Mouse (Mus musculus): ENCODE results near the gene Cdkn3.
"Not testable (repeated sequence)": the region's sequence is repeated elsewhere in the genome, so short reads cannot be mapped to it uniquely, and the experiment has no call there.

The Cdkn3 gene

DNA sequence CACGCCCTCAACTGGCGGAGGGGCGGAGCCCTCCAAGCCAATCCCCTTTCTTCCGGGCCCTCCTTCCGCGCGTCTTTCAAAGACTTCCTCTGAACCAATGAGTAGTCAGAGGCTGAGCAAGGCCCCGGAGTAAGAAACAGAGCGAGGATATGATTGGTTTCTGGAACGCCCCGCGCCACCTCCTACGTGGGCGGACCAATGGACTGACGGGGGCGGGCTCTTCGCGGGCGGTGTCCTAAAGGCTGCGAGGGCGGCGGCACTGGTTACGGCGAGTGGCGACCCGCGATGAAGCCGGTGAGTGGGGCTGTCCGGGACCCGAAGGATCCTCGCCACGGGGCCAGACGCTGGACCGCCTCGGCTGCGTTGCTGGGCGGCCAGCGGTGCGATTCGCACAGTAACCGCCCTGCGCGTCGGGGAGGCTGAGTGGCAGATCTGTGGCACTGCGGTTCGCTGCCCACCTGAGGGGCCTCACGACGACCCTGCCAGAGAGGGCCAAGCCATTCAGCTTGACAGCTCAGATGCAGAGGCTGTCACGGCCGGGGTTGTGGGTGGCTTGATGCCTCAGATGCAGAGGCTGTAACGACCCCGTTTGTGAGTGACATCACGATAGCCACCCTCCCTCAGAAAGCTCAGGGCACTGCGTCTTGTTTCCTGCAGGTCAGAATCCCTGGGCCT lies at the start of gene Cdkn3:
Gene Cdkn3, plus strand, starts transcription at position 187 of the 675 bp plus-strand sequence.
- peak; percentile 95 to 98 for DNase-seq (ENCODE audit: inconsistent age in 2 of 2, low spot score in 1 of 2)

DNA sequence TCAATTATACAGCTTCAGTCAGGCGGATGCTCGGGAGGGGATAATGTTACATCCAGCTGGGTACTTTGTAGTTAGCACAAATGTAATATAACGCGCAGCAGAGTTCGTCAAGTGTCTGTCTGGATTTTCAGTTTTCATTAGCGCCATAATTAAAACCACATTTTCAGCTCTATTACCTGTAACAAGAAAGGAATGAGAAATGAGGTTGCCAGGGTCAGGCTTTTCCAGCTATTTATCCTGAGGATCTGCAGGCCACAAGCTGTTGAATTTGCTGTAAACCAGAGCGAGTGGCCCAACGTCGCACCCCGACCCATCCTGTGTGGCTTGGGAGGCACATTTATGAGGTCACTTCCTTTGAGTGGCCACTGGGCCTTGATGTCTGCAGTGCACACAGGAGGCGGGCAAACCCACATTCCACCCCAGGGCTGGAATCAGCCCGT lies 41.8 kb upstream of the Cdkn3 start:
- DNase-seq (ENCODE audit: inconsistent age in 2 of 2, low spot score in 1 of 2) = no peak

DNA sequence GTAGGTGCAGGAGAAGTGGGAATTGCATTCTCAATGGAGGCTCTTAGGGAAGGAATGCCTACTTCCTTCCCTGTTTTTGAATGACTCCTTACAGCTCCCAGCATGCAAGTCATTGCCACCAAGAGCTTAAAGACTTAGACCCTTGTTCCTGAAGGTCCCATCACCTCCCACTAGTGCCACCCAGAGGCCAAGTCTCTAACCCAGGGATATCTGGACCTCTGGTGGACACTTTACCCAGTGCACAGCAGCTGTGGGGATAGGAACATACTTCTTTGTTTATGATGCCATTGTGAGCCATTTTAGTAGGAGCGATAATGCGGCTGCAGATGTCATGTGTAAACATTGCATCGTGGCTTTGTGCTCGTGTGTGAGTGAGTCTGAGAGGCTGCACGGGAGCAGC lies 38.3 kb upstream of the Cdkn3 start:
- peak in 1 of 2 experiments; percentile 32 for DNase-seq (ENCODE audit: inconsistent age in 2 of 2, low spot score in 1 of 2)

DNA sequence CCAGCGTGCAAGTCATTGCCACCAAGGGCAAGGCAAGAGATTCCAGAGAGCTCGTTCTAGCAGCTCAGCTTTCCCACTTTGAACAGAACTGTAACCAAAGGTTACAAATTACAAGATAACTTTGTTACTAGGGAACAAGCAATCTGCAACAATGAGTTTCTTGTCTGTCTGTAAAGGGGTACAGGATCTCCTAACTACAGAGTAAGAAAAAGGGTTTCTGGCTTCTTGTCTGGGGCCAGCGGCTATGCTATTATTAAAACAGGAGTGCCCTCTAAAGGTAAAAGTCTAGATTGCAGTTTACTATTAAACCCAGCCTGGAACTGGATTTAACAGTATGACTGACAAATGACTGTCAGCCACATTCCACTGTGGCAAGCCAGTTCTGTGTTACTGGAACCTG lies 36.5 kb upstream of the Cdkn3 start:
- DNase-seq (ENCODE audit: inconsistent age in 2 of 2, low spot score in 1 of 2) = peak in 1 of 2 experiments; percentile 66

DNA sequence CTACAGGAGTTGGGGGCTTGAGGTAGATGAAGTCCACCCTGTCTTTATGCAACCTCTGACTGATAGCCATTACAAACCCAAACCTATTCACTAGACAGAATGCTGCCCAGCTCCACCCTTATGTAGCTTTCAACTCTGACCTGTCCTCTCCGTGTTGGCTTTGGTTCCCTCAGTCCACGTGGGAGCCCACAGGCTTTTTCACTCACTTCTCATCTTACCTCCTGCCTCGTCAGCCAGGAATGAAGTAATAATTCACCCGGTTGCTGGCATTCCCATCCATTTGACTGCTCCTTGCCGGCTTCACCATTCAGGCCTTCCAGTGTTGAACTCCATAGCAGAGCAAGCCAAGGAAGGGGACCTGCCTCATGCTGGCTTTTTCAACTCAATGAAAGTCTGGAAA lies 35.4 kb upstream of the Cdkn3 start:
- no peak for DNase-seq (ENCODE audit: inconsistent age in 2 of 2, low spot score in 1 of 2)

DNA sequence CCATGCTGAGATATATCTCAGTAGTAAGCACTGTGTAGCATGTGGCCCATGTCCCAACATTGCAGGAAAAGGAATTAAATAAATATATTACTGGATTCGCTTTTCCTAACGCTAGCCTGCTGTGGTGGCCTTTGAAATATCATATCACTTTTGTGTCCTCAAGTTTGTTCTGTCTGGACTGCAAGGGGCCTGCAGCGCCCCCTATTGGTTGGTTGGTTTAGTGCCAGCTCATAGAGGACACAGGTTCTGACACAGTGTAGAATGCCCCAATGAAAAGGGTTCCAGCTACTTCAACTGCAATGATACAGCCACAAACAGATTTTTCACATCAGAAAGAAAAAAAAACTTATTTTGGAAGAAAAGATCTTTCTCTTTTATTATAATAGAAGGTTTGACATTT lies 34.6 kb upstream of the Cdkn3 start:
- DNase-seq (ENCODE audit: inconsistent age in 2 of 2, low spot score in 1 of 2) = peak; percentile 14 to 42

DNA sequence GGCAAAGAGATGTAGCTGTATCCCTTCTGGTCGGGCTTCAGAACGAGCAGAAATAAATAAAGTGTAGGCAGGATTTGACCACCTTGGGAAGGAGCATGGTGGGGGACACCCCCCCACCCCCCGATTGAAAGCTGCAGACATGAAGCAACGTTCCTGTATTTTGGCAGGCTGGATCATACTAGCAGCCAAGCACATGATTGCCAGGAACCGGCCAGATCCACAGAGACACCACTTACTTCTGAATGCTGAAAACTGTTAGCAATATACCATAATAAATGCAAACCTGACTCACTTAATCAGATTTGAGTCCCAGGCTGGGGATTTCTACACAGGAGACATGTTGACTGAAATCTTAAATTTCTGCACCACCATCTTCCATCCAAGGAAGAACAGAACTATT lies 26.1 kb upstream of the Cdkn3 start:
- DNase-seq (ENCODE audit: inconsistent age in 2 of 2, low spot score in 1 of 2) = no peak

DNA sequence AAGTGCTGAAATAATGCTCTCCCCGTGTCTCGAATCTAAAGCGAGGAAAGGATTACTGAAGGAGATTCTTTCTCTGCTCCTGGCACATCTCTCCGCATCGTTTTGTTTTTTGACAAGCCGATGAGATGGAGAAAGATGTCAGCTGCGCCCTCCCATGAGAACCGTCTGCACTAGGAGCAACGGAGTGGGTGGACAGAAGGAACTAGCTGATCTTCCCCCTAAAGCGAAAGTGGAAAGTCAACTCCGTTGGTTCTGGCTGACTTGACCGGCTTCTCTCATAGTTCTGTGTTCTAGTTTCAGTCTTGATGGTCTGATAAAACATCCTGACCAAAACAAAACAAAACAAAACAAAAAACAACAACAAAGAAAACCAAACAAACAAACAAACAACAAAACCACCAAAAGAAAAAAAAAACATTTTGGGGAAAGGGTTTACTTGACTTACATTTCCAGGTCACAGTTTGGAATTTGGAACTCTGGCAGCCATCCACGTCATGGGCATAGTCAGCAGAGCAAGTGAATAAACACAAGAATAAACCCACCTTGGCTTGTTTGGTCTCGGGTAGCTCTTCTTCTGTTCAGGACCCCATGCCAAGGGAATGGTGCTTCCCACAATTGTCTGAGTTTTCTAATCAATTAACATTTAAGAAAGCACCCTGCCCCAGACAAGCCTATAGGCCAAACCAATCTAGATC lies 25.4 kb upstream of the Cdkn3 start:
- no peak for DNase-seq (ENCODE audit: inconsistent age in 2 of 2, low spot score in 1 of 2)

DNA sequence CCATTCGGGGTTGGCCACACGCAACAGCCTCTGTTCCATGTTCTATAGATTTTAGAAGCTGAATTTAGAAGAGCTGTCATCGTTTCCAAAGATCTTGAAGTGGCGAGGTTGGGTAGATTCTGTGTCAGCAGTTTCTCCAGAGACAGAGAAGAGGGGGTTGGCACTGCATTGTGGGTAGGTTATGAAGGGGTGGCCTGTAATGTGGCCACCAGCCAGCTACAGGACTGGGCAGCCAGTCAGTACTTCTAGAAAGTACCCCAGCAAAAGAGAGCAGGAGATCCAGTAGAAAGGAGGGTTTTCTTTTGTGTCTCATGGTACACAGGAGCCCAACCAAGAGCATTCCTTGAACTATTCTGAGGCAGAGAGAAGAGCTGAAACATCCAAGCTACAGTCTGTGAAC lies 24.0 kb upstream of the Cdkn3 start:
- DNase-seq (ENCODE audit: inconsistent age in 2 of 2, low spot score in 1 of 2) = no peak

DNA sequence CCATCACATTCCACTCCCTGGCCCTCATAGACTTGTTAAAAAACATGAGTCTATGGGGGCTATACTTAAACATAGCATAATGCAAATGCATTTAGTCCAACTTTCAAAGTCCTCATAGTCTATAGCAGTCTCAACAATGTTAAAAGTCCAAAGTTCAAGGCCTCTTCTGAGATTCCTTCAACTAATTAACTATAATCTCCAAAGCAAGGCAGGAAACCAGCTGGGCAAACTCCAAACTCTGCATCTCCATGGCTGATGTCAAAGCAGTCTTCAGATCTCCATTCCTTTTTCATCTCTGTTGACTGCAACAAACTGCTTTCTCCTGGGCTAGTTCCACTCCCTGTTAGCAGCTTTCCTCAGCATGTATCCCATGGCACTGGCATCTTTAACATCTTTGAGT lies 23.0 kb upstream of the Cdkn3 start:
- DNase-seq (ENCODE audit: inconsistent age in 2 of 2, low spot score in 1 of 2) = not testable (repeated sequence)

DNA sequence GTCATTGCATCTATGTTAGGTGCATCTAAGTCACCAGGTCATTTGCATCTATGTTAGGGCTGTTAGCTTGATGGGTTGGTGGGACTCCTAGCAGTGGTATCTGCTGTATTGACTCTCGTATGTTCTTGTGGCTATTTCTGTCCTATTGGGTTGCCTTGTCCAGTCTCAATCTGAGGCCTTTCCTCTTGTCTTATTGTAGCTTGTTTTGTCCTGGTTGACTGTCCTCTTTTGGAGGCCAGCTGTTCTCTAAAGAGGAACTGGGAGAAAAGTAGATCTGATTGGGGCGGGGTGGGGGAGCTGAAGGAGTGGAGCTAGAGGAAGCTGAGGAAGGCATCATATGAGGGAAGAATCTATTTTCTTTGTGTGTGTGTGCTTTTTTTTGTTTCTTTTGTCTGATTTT lies 17.7 kb upstream of the Cdkn3 start:
- no peak for DNase-seq (ENCODE audit: inconsistent age in 2 of 2, low spot score in 1 of 2)

DNA sequence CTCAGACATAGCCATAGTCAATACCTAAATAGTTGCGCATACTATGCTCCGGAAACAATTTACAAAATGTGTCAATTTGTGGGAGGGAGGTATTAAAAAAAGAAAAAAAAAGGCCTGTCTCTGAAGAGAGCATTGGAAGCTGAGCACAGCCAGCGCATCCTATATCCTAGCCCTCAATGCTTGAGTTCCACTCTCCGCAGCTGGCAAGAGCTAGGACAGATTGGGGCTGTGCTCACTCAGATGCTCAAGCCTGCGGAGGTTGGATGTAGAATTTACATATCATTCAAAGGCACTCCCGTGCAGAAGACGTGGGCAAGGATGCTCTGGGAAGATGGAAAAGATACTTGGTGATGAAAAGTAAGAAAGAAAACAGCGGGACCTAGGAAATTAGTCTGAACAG lies 14.9 kb upstream of the Cdkn3 start:
- no peak for DNase-seq (ENCODE audit: inconsistent age in 2 of 2, low spot score in 1 of 2)

DNA sequence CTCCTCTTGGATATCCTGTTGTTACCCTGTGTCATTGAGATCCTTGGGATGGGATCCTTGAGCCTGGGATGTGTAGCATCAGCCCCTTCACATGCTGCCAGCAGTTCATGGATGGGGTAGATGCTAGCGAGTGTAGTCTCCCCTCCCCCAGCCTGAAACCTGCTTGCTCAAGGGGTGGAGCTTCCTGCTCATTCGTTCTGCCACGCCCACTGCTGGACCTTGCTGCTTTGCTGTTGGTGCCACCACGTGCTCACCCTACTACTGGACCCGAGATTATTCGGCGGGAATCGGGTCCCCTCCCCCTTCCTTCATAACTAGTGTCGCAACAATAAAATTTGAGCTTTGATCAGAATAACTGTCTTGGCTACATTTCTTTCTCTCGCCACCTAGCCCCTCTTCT lies 6.0 kb upstream of the Cdkn3 start:
- peak in 1 of 2 experiments; percentile 63 for DNase-seq (ENCODE audit: inconsistent age in 2 of 2, low spot score in 1 of 2)

DNA sequence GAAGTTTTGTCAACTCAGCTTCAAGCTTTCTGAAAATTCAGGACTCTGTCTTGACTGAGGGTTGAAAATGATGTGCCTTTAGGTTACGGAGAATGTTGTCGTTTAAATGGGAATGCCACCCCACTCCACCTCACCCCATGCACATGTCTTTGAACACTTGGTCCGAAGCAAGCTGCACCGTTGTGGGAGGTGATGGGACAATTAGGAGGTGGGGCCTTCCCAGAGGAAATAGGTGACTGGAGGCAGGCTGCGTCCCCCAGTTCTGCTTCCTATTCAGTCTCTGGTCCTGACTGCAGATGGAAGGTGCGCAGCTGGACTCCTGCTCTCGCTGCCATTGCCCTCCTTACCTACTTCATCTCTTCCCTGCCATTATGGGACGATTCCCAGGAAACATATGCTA lies 4.5 kb upstream of the Cdkn3 start:
- DNase-seq (ENCODE audit: inconsistent age in 2 of 2, low spot score in 1 of 2) = no peak

DNA sequence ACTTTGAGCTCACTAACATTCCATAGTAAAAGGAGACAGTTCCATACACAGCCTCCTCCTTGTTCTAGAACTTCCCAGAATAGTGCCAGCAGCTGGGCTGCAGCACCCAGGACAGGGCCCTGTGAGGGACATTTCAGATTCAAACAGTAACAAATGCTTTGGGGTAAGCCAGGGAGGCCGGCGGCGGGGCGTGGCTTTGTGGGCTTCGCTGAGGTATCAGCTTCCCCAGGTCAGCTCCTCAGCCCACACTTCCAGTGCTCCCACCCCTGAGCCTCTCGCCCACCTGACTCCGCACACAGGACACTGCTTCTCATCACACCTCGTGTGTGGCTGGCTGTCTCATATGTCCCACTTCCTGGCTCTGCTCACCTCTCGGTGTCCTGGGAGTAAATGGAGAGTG lies 2.6 kb upstream of the Cdkn3 start:
- no peak for DNase-seq (ENCODE audit: inconsistent age in 2 of 2, low spot score in 1 of 2)

DNA sequence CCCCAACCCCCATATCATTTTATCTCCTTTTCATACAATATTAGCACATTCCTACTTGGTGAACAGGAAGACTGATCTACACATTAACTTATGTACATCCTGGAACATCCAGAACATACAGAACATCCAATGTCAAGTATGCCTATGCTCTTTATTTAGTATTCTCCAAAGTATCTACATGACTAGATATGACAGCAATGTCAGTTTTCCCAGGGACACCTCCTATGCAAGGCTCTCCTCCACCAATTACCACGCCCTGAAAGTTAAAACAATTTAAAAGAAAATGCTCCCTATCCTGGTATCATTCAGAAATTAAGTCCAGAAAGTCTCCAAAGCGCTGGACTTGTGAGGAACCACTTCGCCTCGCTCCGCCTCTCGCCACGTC lies 379 bp upstream of the Cdkn3 start:
- DNase-seq (ENCODE audit: inconsistent age in 2 of 2, low spot score in 1 of 2) = no peak

DNA sequence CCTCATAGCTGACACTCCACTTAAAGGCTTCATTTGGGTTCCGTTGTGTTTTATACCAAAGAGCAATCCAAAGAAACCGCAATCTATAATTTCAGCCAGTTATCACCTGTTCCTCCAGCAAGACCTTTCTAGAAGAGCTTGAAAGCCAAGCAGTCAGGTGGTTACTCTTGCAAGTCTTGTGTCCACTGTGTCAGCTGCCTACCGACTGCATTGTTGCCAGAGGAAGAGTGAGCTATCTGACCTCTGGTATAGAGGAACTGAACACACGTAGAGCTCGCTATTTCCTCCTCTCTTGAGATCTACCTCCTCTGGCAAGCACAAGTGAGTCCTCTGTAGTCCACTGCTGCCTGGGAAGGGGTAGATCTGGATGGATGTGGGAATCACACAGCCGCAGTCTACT lies 845 bp downstream of the Cdkn3 start:
- DNase-seq (ENCODE audit: inconsistent age in 2 of 2, low spot score in 1 of 2) = no peak

DNA sequence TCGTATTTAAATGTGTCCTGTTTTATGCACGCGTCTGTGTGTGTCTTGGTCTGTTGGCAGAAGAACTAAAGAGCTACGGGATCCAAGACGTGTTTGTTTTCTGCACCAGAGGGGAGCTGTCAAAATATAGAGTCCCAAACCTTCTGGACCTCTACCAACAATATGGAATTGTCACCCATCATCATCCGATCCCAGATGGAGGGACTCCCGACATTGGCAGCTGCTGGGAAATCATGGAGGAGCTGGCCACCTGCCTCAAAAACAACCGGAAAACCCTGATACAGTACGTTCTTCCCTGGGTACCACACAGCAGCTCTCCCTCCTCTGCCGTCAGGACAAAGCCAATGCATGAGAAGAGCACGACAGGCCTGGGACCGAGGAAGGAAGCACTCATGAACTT lies 6.8 kb downstream of the Cdkn3 start:
- no peak for DNase-seq (ENCODE audit: inconsistent age in 2 of 2, low spot score in 1 of 2)

DNA sequence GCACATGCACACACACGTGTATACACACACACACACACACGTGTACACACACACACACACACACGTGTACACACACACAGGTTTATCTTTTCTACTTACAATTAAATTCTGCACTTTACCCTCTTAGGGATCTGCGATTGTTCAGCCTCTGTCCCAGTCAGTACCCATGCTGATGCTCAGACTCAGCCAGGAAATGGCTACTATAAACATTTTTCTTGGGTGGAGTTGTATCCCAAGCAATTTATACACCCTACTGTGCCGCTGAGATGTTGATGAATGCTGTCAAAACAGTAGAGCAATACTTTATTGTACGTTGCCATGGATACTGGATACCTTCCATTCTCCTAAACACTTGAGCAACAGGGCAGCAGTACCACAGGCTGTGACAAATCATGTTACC lies 9.7 kb downstream of the Cdkn3 start:
- DNase-seq (ENCODE audit: inconsistent age in 2 of 2, low spot score in 1 of 2) = no peak

DNA sequence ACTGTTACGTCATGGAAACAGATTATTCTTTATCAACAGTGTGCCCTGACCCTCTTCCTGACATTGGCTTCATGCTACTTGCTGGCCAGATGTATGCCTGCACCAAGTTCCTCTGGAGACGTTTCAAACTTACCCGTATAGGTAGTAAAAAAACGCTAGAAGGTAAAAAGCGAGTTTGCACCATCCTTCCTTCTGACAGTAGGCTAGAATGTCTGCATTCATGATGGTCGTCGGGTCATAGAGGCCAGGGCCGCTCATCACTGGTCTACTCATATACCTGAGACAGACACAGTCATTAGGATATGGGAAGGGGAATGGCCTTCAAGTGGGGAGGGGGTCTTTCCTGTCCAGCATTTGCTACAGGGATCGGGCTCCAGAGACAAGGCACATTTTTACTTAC lies 18.4 kb downstream of the Cdkn3 start:
- DNase-seq (ENCODE audit: inconsistent age in 2 of 2, low spot score in 1 of 2) = no peak

DNA sequence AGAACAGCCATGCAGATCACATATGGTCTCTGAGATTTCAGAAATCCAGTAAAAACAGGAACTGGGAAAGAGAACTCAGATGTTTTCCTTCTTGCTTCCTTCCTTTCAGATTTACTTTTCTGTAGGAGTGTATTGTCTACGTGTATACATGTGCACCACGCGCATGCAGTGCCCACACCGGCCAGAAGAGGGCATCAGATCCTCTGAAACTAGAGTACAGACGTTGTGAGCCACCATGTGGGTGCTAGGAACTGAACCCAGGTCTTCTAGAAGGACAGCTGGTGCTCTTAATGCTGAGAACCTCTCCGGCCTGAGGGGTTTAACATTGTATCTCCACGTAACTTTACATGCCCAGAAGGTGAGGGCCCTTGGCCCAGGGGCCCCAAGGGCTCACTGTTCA lies 18.9 kb downstream of the Cdkn3 start:
- DNase-seq (ENCODE audit: inconsistent age in 2 of 2, low spot score in 1 of 2) = no peak

DNA sequence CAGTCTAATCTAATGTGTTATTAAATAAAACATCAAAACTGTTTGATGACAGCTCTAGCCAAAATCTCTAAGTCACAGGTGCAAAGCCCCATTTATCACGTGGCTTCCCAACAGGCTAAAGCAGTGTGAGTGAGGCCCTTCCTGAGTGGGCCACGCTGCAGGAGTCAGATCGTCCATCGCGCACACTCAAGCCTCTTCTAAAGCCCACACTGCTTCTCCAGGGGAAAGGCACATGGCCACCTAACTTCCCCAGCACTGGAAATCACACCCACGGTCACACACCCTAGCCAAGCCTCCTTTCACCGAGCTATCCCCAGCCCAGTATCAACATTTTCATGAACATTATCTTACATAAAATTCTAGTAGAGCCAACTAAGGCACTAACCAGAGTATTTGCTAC lies 20.7 kb downstream of the Cdkn3 start:
- no peak for DNase-seq (ENCODE audit: inconsistent age in 2 of 2, low spot score in 1 of 2)
